Mouse (Mus musculus) limb, embryonic 14.5 days (tissue): ENCODE measurements around the gene Gh. TPM values are rescaled to one million over a fixed set of nuclear protein-coding genes. Genes with fewer than 3 reads are reported as not detected.

Experiments used
- ATAC-seq: fragments of 200-750 bp; cut with Nextera tagmentation; 2 replicates; pipeline ENCODE4 v1.8.0; 2017; ENCODE audit warnings: low read depth, moderate number of reproducible peaks, moderate TSS enrichment; ENCODE audit not compliant: low FRiP score
- DNase-seq: peaks from one replicate; pipeline ENCODE4 v3.0.0-alpha.2; 2015; ENCODE audit warnings: low spot score
- H3K27ac ChIP-seq: fragments of 300-500 bp; sonication (generic); replicated peaks from 2 replicates; pipeline ENCODE4 v1.5.1; 2014; ENCODE audit warnings: low read depth, mild to moderate bottlenecking, low read length, moderate library complexity, mixed read lengths
- H3K27me3 ChIP-seq: fragments of 300-500 bp; sonication (generic); 2 replicates; pipeline ENCODE4 v1.6.1; 2014; ENCODE audit warnings: low read length, mixed read lengths; ENCODE audit not compliant: control insufficient read depth, insufficient read depth
- H3K36me3 ChIP-seq: fragments of 300-500 bp; sonication (generic); 2 replicates; pipeline ENCODE4 v1.6.1; 2014; ENCODE audit warnings: mild to moderate bottlenecking, low read length, moderate library complexity, mixed read lengths; ENCODE audit not compliant: control insufficient read depth, insufficient read depth
- H3K4me1 ChIP-seq: fragments of 300-500 bp; sonication (generic); 2 replicates; pipeline ENCODE4 v1.6.1; 2014; ENCODE audit warnings: antibody characterized with exemption, low read length, mixed read lengths; ENCODE audit not compliant: control insufficient read depth, insufficient read depth
- H3K4me2 ChIP-seq: fragments of 300-500 bp; sonication (generic); replicated peaks from 2 replicates; pipeline ENCODE4 v1.6.1; 2014; ENCODE audit warnings: low read depth, mild to moderate bottlenecking, low read length, moderate library complexity; ENCODE audit not compliant: severe bottlenecking
- H3K4me3 ChIP-seq: fragments of 300-500 bp; sonication (generic); replicated peaks from 2 replicates; pipeline ENCODE4 v1.5.1; 2014; ENCODE audit warnings: low read length
- H3K9ac ChIP-seq: fragments of 300-500 bp; sonication (generic); 2 replicates; pipeline ENCODE4 v1.6.1; 2014; ENCODE audit warnings: mild to moderate bottlenecking, low read depth, low read length, moderate library complexity; ENCODE audit not compliant: severe bottlenecking
- H3K9me3 ChIP-seq: fragments of 300-500 bp; sonication (generic); 2 replicates; pipeline ENCODE4 v1.6.1; 2016; ENCODE audit warnings: low read length; ENCODE audit not compliant: control insufficient read depth
- POLR2A ChIP-seq: fragments of 200-500 bp; IDR thresholded peaks from 2 replicates; pipeline ENCODE4 v1.8.0; 2012; ENCODE audit warnings: inconsistent platforms, mild to moderate bottlenecking, moderate library complexity, borderline replicate concordance; ENCODE audit not compliant: insufficient read depth, insufficient read length; ENCODE audit errors: extremely low read depth
- WGBS: fragments of 180-500 bp; shearing (Covaris S2); extraction: QIAGEN DNeasy Blood & Tissue Kit; methylation state at CpG from one replicate; pipeline ENCODE4 v1.1.7; 2014; 5-methylcytosine and 5-hydroxymethylcytosine counted together
- polyA plus RNA-seq, 2 experiments: library from polyadenylated mRNA; depleted of rRNA in 1 of 2; stranded (reverse) in 1 of 2; unstranded in 1 of 2; fragments of >200 nt; fragmentation: Nextera tagmentation in 1 of 2; extraction: Ambion mirVana in 1 of 2; gene quantifications; 2 replicates each; pipeline versions ENCODE4 v1.2.1 to v1.2.3; 2012 to 2014

Gene Gh
- polyA plus RNA-seq, 2 experiments: not detected

- DNase-seq: no peak
- H3K9me3 ChIP-seq: no peaks in the 10 kb centered on the region
- 74% methylated on average over 10 of the region's 10 CpGs for WGBS
- H3K4me1 ChIP-seq: no peaks in the 10 kb centered on the region
- no peak overlapping the region for H3K4me3 ChIP-seq
- H3K36me3 ChIP-seq: no peaks in the 10 kb centered on the region
- no peak for TF ChIP-seq POLR2A
- H3K9ac ChIP-seq: no peak overlapping the region
- no peaks in the 10 kb centered on the region for H3K27me3 ChIP-seq
- no peak for ATAC-seq
- H3K27ac ChIP-seq: no peak overlapping the region
- no peak overlapping the region for H3K4me2 ChIP-seq
Measured at GRCm38 (mm10) chr11:106305348-106306064, 3.8 kb upstream of the Gh start.

GRCm38 (mm10) chr11:106302634-106303033, 969 bp upstream of the Gh start:
- Histone ChIP-seq H3K9me3 (no peaks in the 10 kb centered on the region), H3K9ac (no peak overlapping the region), H3K27me3 (no peaks in the 10 kb centered on the region), H3K4me2 (no peak overlapping the region), H3K36me3 (no peaks in the 10 kb centered on the region), H3K4me1 (no peaks in the 10 kb centered on the region), H3K4me3 (no peak overlapping the region), H3K27ac (no peak overlapping the region)
- no peak for ATAC-seq
- peak; percentile 65 for DNase-seq
- TF ChIP-seq POLR2A: no peak
- 9% methylated on average over 2 of the region's 2 CpGs for whole genome bisulfite sequencing

- no peak overlapping the region for H3K4me3 ChIP-seq
- ATAC-seq (no peak), DNase-seq (no peak)
- 0 out of 2 replicates have a peak, but pooled peaks cover 4% of the 10 kb centered on the region for H3K4me1 ChIP-seq
- no peaks in the 10 kb centered on the region for H3K9me3 ChIP-seq
- TF ChIP-seq POLR2A: no peak
- H3K36me3 ChIP-seq: no peaks in the 10 kb centered on the region
- no peak overlapping the region for H3K4me2 ChIP-seq
- no peak overlapping the region for H3K27ac ChIP-seq
- WGBS: 95% methylated on average over 2 of the region's 2 CpGs
- no peak overlapping the region for H3K9ac ChIP-seq
- no peaks in the 10 kb centered on the region for H3K27me3 ChIP-seq
Measured at GRCm38 (mm10) chr11:106291861-106292260, 9.8 kb downstream of the Gh start.

- DNase-seq: no peak
- WGBS: 91% methylated on average over 5 of the region's 5 CpGs
- H3K9ac ChIP-seq: no peak overlapping the region
- no peak overlapping the region for H3K4me2 ChIP-seq
- no peaks in the 10 kb centered on the region for H3K27me3 ChIP-seq
- H3K9me3 ChIP-seq: no peaks in the 10 kb centered on the region
- 0 out of 2 replicates have a peak, but pooled peaks cover 7% of the 10 kb centered on the region for H3K4me1 ChIP-seq
- no peak for ATAC-seq
- no peak for TF ChIP-seq POLR2A
- H3K36me3 ChIP-seq: no peaks in the 10 kb centered on the region
- no peak overlapping the region for H3K4me3 ChIP-seq
- H3K27ac ChIP-seq: no peak overlapping the region
Measured at GRCm38 (mm10) chr11:106290376-106290775, 11.3 kb downstream of the Gh start.

- H3K9me3 ChIP-seq: no peaks in the 10 kb centered on the region
- H3K27me3 ChIP-seq: no peaks in the 10 kb centered on the region
- H3K4me2 ChIP-seq: no peak overlapping the region
- H3K4me3 ChIP-seq: no peak overlapping the region
- H3K36me3 ChIP-seq: no peaks in the 10 kb centered on the region
- no peak for TF ChIP-seq POLR2A
- 0 out of 2 replicates have a peak, but pooled peaks cover 7% of the 10 kb centered on the region for H3K4me1 ChIP-seq
- DNase-seq (no peak), ATAC-seq (no peak)
- no peak overlapping the region for H3K9ac ChIP-seq
- H3K27ac ChIP-seq: no peak overlapping the region
- 55% methylated on average over 8 of the region's 8 CpGs for WGBS
Measured at GRCm38 (mm10) chr11:106289369-106289768, 12.3 kb downstream of the Gh start.
